Mouse (Mus musculus) MEL (cell line): Measurements from ENCODE around the gene Irgm1. TPM values are rescaled to one million over a fixed set of nuclear protein-coding genes. Genes with fewer than 3 reads are reported as not detected.
A peak's percentile ranks its signal among the peaks of the same experiment; 100 is the strongest.

ENCODE experiments used
- DNase-seq: peaks from one replicate; pipeline ENCODE4 v3.0.0; 2011; ENCODE audit warnings: low read depth, low spot score
- H3K27ac ChIP-seq: 2 replicates; pipeline ENCODE4 v1.5.1; 2012; ENCODE audit warnings: low read depth, mild to moderate bottlenecking, control low read depth, low read length, moderate library complexity; ENCODE audit not compliant: control insufficient read depth
- H3K27me3 ChIP-seq, 2 experiments: fragments of 150-350 bp in 1 of 2; sonication (generic) in 1 of 2; 2 replicates each; pipeline ENCODE4 v1.6.1; 2012; ENCODE audit warnings: low read length in 2 of 2, mild to moderate bottlenecking in 2 of 2, improper control_type of control experiment in 1 of 2, moderate library complexity in 1 of 2; ENCODE audit not compliant: insufficient read depth in 2 of 2, control insufficient read depth in 1 of 2
- H3K36me3 ChIP-seq, 2 experiments: 2 replicates each; pipeline ENCODE4 v1.6.1; 2012 to 2014; ENCODE audit warnings: low read length in 2 of 2, improper control_type of control experiment in 1 of 2, inconsistent platforms in 1 of 2, mild to moderate bottlenecking in 1 of 2; ENCODE audit not compliant: insufficient read depth in 2 of 2, control insufficient read depth in 1 of 2
- H3K4me1 ChIP-seq, 2 experiments: fragments of 150-350 bp in 1 of 2; sonication (generic) in 1 of 2; 2 replicates each; pipeline ENCODE4 v1.6.1; 2012; ENCODE audit warnings: low read length in 2 of 2, improper control_type of control experiment in 1 of 2, mild to moderate bottlenecking in 1 of 2; ENCODE audit not compliant: insufficient read depth in 2 of 2, control insufficient read depth in 1 of 2
- H3K4me3 ChIP-seq, 2 experiments: fragments of 150-350 bp in 1 of 2; sonication (generic) in 1 of 2; 2 replicates each; pipeline ENCODE4 v1.5.1; 2012; ENCODE audit warnings: low read depth in 2 of 2, low read length in 2 of 2, mild to moderate bottlenecking in 2 of 2, moderate library complexity in 2 of 2, control low read depth in 1 of 2, improper control_type of control experiment in 1 of 2; ENCODE audit not compliant: control insufficient read depth in 1 of 2, insufficient read depth in 1 of 2
- H3K79me2 ChIP-seq: 2 replicates; pipeline ENCODE4 v1.6.1; 2012; ENCODE audit warnings: mild to moderate bottlenecking, low read length, moderate library complexity; ENCODE audit not compliant: control insufficient read depth, poor library complexity, insufficient read depth
- H3K9ac ChIP-seq: 2 replicates; pipeline ENCODE4 v1.6.1; 2012; ENCODE audit warnings: low read depth, mild to moderate bottlenecking, control low read depth, low read length, moderate library complexity; ENCODE audit not compliant: control insufficient read depth, poor library complexity, severe bottlenecking
- H3K9me3 ChIP-seq: fragments of 150-350 bp; sonication (generic); replicated peaks from 2 replicates; pipeline ENCODE4 v1.6.1; 2012; ENCODE audit warnings: mild to moderate bottlenecking, low read length, improper control_type of control experiment, moderate library complexity; ENCODE audit not compliant: insufficient read depth
- BHLHE40 ChIP-seq: IDR thresholded peaks from 2 replicates; pipeline ENCODE4 v1.6.1; 2012; ENCODE audit warnings: low read depth, mild to moderate bottlenecking, inconsistent platforms, low read length, improper control_type of control experiment, borderline replicate concordance
- CHD1 ChIP-seq: IDR thresholded peaks from 2 replicates; pipeline ENCODE4 v1.6.1; 2012; ENCODE audit warnings: low read depth, mild to moderate bottlenecking, inconsistent platforms, low read length, improper control_type of control experiment
- CTCF ChIP-seq, 3 experiments: IDR thresholded peaks in 2 of 3; conservative IDR thresholded peaks in 1 of 3; 2 replicates each; pipeline ENCODE4 v1.5.1; 2011 to 2012; ENCODE audit warnings: low read length in 3 of 3, low read depth in 2 of 3, mild to moderate bottlenecking in 2 of 3, improper control_type of control experiment in 1 of 3, inconsistent platforms in 1 of 3, mixed read lengths in 1 of 3, moderate library complexity in 1 of 3; ENCODE audit not compliant: control insufficient read depth in 1 of 3, insufficient read depth in 1 of 3, poor library complexity in 1 of 3, severe bottlenecking in 1 of 3
- ELF1 ChIP-seq: IDR thresholded peaks from 2 replicates; pipeline ENCODE4 v1.6.1; 2014; ENCODE audit warnings: low read depth, mild to moderate bottlenecking, inconsistent platforms, low read length, improper control_type of control experiment, moderate library complexity
- ETS1 ChIP-seq: IDR thresholded peaks from 2 replicates; pipeline ENCODE4 v1.6.1; 2012; ENCODE audit warnings: low read depth, mild to moderate bottlenecking, inconsistent platforms, low read length, improper control_type of control experiment, moderate library complexity
- GABPA ChIP-seq: IDR thresholded peaks from 2 replicates; pipeline ENCODE4 v1.6.1; 2012; ENCODE audit warnings: low read depth, mild to moderate bottlenecking, inconsistent platforms, low read length, improper control_type of control experiment, moderate library complexity
- GATA1 ChIP-seq: IDR thresholded peaks from 2 replicates; pipeline ENCODE4 v1.6.1; 2011; ENCODE audit warnings: low read depth, low read length, improper control_type of control experiment
- JUND ChIP-seq: IDR thresholded peaks from 2 replicates; pipeline ENCODE4 v1.6.1; 2011; ENCODE audit warnings: low read depth, mild to moderate bottlenecking, improper control_type of control experiment, low read length
- MAFK ChIP-seq: IDR thresholded peaks from 2 replicates; pipeline ENCODE4 v1.6.1; 2011; ENCODE audit warnings: low read depth, mild to moderate bottlenecking, low read length, improper control_type of control experiment, borderline replicate concordance
- MAZ ChIP-seq: IDR thresholded peaks from 2 replicates; pipeline ENCODE4 v1.6.1; 2012; ENCODE audit warnings: low read depth, mild to moderate bottlenecking, inconsistent platforms, low read length, improper control_type of control experiment
- MEF2A ChIP-seq: IDR thresholded peaks from 2 replicates; pipeline ENCODE4 v1.6.1; 2014; ENCODE audit warnings: low read depth, mild to moderate bottlenecking, inconsistent platforms, low read length, improper control_type of control experiment; ENCODE audit not compliant: poor library complexity, insufficient replicate concordance, severe bottlenecking; ENCODE audit errors: extremely low read depth
- MXI1 ChIP-seq: IDR thresholded peaks from 2 replicates; pipeline ENCODE4 v1.6.1; 2011; ENCODE audit warnings: mild to moderate bottlenecking, low read depth, low read length, improper control_type of control experiment
- MYB ChIP-seq: IDR thresholded peaks from 2 replicates; pipeline ENCODE4 v1.6.1; 2011; ENCODE audit warnings: mild to moderate bottlenecking, low read depth, low read length, improper control_type of control experiment
- MYC ChIP-seq: IDR thresholded peaks from 2 replicates; pipeline ENCODE4 v1.6.1; 2011; ENCODE audit warnings: low read depth, mild to moderate bottlenecking, low read length, improper control_type of control experiment, moderate library complexity
- NRF1 ChIP-seq: IDR thresholded peaks from 2 replicates; pipeline ENCODE4 v1.6.1; 2014; ENCODE audit warnings: low read depth, mild to moderate bottlenecking, inconsistent platforms, low read length, improper control_type of control experiment, moderate library complexity; ENCODE audit not compliant: poor library complexity, insufficient read depth, severe bottlenecking
- POLR2AphosphoS5 ChIP-seq: IDR thresholded peaks from 2 replicates; pipeline ENCODE4 v1.6.1; 2012; ENCODE audit warnings: low read depth, borderline replicate concordance, mild to moderate bottlenecking, inconsistent platforms, low read length, moderate library complexity, mixed read lengths
- RCOR1 ChIP-seq: IDR thresholded peaks from 2 replicates; pipeline ENCODE4 v1.6.1; 2012; ENCODE audit warnings: low read depth, mild to moderate bottlenecking, inconsistent platforms, low read length, improper control_type of control experiment
- TBP ChIP-seq: IDR thresholded peaks from 2 replicates; pipeline ENCODE4 v1.8.0; 2011; ENCODE audit warnings: low read depth, low read length, improper control_type of control experiment
- USF1 ChIP-seq: IDR thresholded peaks from 2 replicates; pipeline ENCODE4 v1.6.1; 2014; ENCODE audit warnings: low read depth, mild to moderate bottlenecking, inconsistent platforms, low read length, improper control_type of control experiment, moderate library complexity
- ZC3H11A ChIP-seq: IDR thresholded peaks from 2 replicates; pipeline ENCODE4 v1.6.1; 2012; ENCODE audit warnings: low read depth, mild to moderate bottlenecking, inconsistent platforms, low read length, improper control_type of control experiment
- ZKSCAN1 ChIP-seq: IDR thresholded peaks from 2 replicates; pipeline ENCODE4 v1.6.1; 2012; ENCODE audit warnings: low read depth, mild to moderate bottlenecking, inconsistent platforms, low read length, improper control_type of control experiment, moderate library complexity
- polyA plus RNA-seq, 2 experiments: library from polyadenylated mRNA; stranded (reverse) in 1 of 2; unstranded in 1 of 2; fragments of >175 nt in 1 of 2; fragments of >200 nt in 1 of 2; gene quantifications; 2 replicates each; pipeline versions ENCODE4 v1.2.1 to v1.2.4; 2012; ENCODE audit warnings: low replicate concordance in 2 of 2, low read depth in 1 of 2; ENCODE audit not compliant: insufficient read length in 2 of 2, insufficient read depth in 1 of 2, missing spikeins in 1 of 2
- total RNA-seq: library from RNA; depleted of rRNA; stranded (reverse); fragments of 300-350 nt; gene quantifications from 2 replicates; pipeline ENCODE4 v1.2.3, GENCODE M21; 2012

Irgm1 gene
- total and polyA plus RNA-seq, 3 experiments = 10.0 to 10.7 TPM; not detected in 1

GRCm38 (mm10) chr11:48853474-48854180 is 17.9 kb downstream of the Irgm1 start (continued):
- TF ChIP-seq MEF2A = no peak
- no peak for TF ChIP-seq RCOR1
- TF ChIP-seq BHLHE40 = no peak
- TF ChIP-seq ETS1 = no peak; the same call in 1 of the 2 replicates
- TF ChIP-seq JUND = no peak
- TF ChIP-seq ELF1 = peak; percentile 91; the same call in 1 of the 2 replicates
- TF ChIP-seq GATA1 = peak; percentile 73
- TF ChIP-seq MYC = no peak

- H3K9me3 ChIP-seq = no peaks in the 10 kb centered on the region
- no peak overlapping the region for H3K27ac ChIP-seq
- peaks cover 0 to 4% of the 10 kb centered on the region in 2 experiments; a peak in 1 of 4 replicates for H3K36me3 ChIP-seq
- H3K4me3 ChIP-seq = peak overlapping the region; percentile 56 to 79
- H3K79me2 ChIP-seq = no peaks in the 10 kb centered on the region; the same call in 1 of the 2 replicates
- peak overlapping the region; percentile 62 for H3K9ac ChIP-seq
- no peaks in the 10 kb centered on the region for H3K27me3 ChIP-seq
- peak; percentile 76 for DNase-seq
- H3K4me1 ChIP-seq = 0 out of 4 replicates have a peak, but pooled peaks cover 0 to 6% of the 10 kb centered on the region in 2 experiments
- TF ChIP-seq MXI1 = peak; percentile 50
- no peak for TF ChIP-seq MAZ
Measured at GRCm38 (mm10) chr11:48852624-48853473, 18.6 kb downstream of the Irgm1 start.

GRCm38 (mm10) chr11:48852190-48852589 is 19.3 kb downstream of the Irgm1 start:
- no peak overlapping the region for H3K9ac ChIP-seq

More at GRCm38 (mm10) chr11:48852190-48852589, 19.3 kb downstream of the Irgm1 start:
- Histone ChIP-seq H3K27ac (no peak overlapping the region), H3K4me1 (0 out of 4 replicates have a peak, but pooled peaks cover 0 to 6% of the 10 kb centered on the region in 2 experiments), H3K4me3 (no peak overlapping the region), H3K79me2 (no peaks in the 10 kb centered on the region; the same call in 1 of the 2 replicates), H3K36me3 (peaks cover 0 to 4% of the 10 kb centered on the region in 2 experiments; a peak in 1 of 4 replicates), H3K9me3 (no peaks in the 10 kb centered on the region), H3K27me3 (no peaks in the 10 kb centered on the region)
- DNase-seq = no peak
- TF ChIP-seq GABPA (no peak), NRF1 (no peak), ETS1 (no peak), POLR2AphosphoS5 (no peak), ZC3H11A (no peak), CHD1 (no peak), USF1 (no peak), MYB (no peak), CTCF (IDR thresholded peaks at IDR 0.05 in 2 of 3, conservative IDR thresholded peaks at IDR 0.05 in 1 of 3; ENCODE audit: control insufficient read depth in 1 of 3, insufficient read depth in 1 of 3, low read depth in 2 of 3, low read length in 3 of 3, poor library complexity in 1 of 3, severe bottlenecking in 1 of 3) (no peak), MAFK (no peak), ZKSCAN1 (no peak), JUND (no peak), TBP (no peak)
